Mouse (Mus musculus) MEL (cell line): Measurements from ENCODE around the gene Tesmin. TPM values are rescaled to one million over a fixed set of nuclear protein-coding genes. Genes with fewer than 3 reads are reported as not detected.

Experiments
- DNase-seq: peaks from one replicate; pipeline ENCODE4 v3.0.0; 2011; ENCODE audit warnings: low read depth, low spot score
- H3K27ac ChIP-seq: 2 replicates; pipeline ENCODE4 v1.5.1; 2012; ENCODE audit warnings: low read depth, mild to moderate bottlenecking, control low read depth, low read length, moderate library complexity; ENCODE audit not compliant: control insufficient read depth
- H3K27me3 ChIP-seq, 2 experiments: fragments of 150-350 bp in 1 of 2; sonication (generic) in 1 of 2; 2 replicates each; pipeline ENCODE4 v1.6.1; 2012; ENCODE audit warnings: low read length in 2 of 2, mild to moderate bottlenecking in 2 of 2, improper control_type of control experiment in 1 of 2, moderate library complexity in 1 of 2; ENCODE audit not compliant: insufficient read depth in 2 of 2, control insufficient read depth in 1 of 2
- H3K36me3 ChIP-seq, 2 experiments: 2 replicates each; pipeline ENCODE4 v1.6.1; 2012 to 2014; ENCODE audit warnings: low read length in 2 of 2, improper control_type of control experiment in 1 of 2, inconsistent platforms in 1 of 2, mild to moderate bottlenecking in 1 of 2; ENCODE audit not compliant: insufficient read depth in 2 of 2, control insufficient read depth in 1 of 2
- H3K4me1 ChIP-seq, 2 experiments: fragments of 150-350 bp in 1 of 2; sonication (generic) in 1 of 2; 2 replicates each; pipeline ENCODE4 v1.6.1; 2012; ENCODE audit warnings: low read length in 2 of 2, improper control_type of control experiment in 1 of 2, mild to moderate bottlenecking in 1 of 2; ENCODE audit not compliant: insufficient read depth in 2 of 2, control insufficient read depth in 1 of 2
- H3K4me3 ChIP-seq, 2 experiments: fragments of 150-350 bp in 1 of 2; sonication (generic) in 1 of 2; 2 replicates each; pipeline ENCODE4 v1.5.1; 2012; ENCODE audit warnings: low read depth in 2 of 2, low read length in 2 of 2, mild to moderate bottlenecking in 2 of 2, moderate library complexity in 2 of 2, control low read depth in 1 of 2, improper control_type of control experiment in 1 of 2; ENCODE audit not compliant: control insufficient read depth in 1 of 2, insufficient read depth in 1 of 2
- H3K79me2 ChIP-seq: 2 replicates; pipeline ENCODE4 v1.6.1; 2012; ENCODE audit warnings: mild to moderate bottlenecking, low read length, moderate library complexity; ENCODE audit not compliant: control insufficient read depth, poor library complexity, insufficient read depth
- H3K9ac ChIP-seq: 2 replicates; pipeline ENCODE4 v1.6.1; 2012; ENCODE audit warnings: low read depth, mild to moderate bottlenecking, control low read depth, low read length, moderate library complexity; ENCODE audit not compliant: control insufficient read depth, poor library complexity, severe bottlenecking
- H3K9me3 ChIP-seq: fragments of 150-350 bp; sonication (generic); replicated peaks from 2 replicates; pipeline ENCODE4 v1.6.1; 2012; ENCODE audit warnings: mild to moderate bottlenecking, low read length, improper control_type of control experiment, moderate library complexity; ENCODE audit not compliant: insufficient read depth
- BHLHE40 ChIP-seq: IDR thresholded peaks from 2 replicates; pipeline ENCODE4 v1.6.1; 2012; ENCODE audit warnings: low read depth, mild to moderate bottlenecking, inconsistent platforms, low read length, improper control_type of control experiment, borderline replicate concordance
- CHD2 ChIP-seq: IDR thresholded peaks from 2 replicates; pipeline ENCODE4 v1.6.1; 2011; ENCODE audit warnings: low read length, improper control_type of control experiment
- ELF1 ChIP-seq: IDR thresholded peaks from 2 replicates; pipeline ENCODE4 v1.6.1; 2014; ENCODE audit warnings: low read depth, mild to moderate bottlenecking, inconsistent platforms, low read length, improper control_type of control experiment, moderate library complexity
- EP300 ChIP-seq, 2 experiments: IDR thresholded peaks; 2 replicates each; pipeline ENCODE4 v1.6.1; 2011; ENCODE audit warnings: improper control_type of control experiment in 2 of 2, low read length in 2 of 2, low read depth in 1 of 2, mild to moderate bottlenecking in 1 of 2
- ETS1 ChIP-seq: IDR thresholded peaks from 2 replicates; pipeline ENCODE4 v1.6.1; 2012; ENCODE audit warnings: low read depth, mild to moderate bottlenecking, inconsistent platforms, low read length, improper control_type of control experiment, moderate library complexity
- GATA1 ChIP-seq: IDR thresholded peaks from 2 replicates; pipeline ENCODE4 v1.6.1; 2011; ENCODE audit warnings: low read depth, low read length, improper control_type of control experiment
- MAFK ChIP-seq: IDR thresholded peaks from 2 replicates; pipeline ENCODE4 v1.6.1; 2011; ENCODE audit warnings: low read depth, mild to moderate bottlenecking, low read length, improper control_type of control experiment, borderline replicate concordance
- MAX ChIP-seq: IDR thresholded peaks from 2 replicates; pipeline ENCODE4 v1.6.1; 2011; ENCODE audit warnings: low read length, improper control_type of control experiment
- MAZ ChIP-seq: IDR thresholded peaks from 2 replicates; pipeline ENCODE4 v1.6.1; 2012; ENCODE audit warnings: low read depth, mild to moderate bottlenecking, inconsistent platforms, low read length, improper control_type of control experiment
- MEF2A ChIP-seq: IDR thresholded peaks from 2 replicates; pipeline ENCODE4 v1.6.1; 2014; ENCODE audit warnings: low read depth, mild to moderate bottlenecking, inconsistent platforms, low read length, improper control_type of control experiment; ENCODE audit not compliant: poor library complexity, insufficient replicate concordance, severe bottlenecking; ENCODE audit errors: extremely low read depth
- MXI1 ChIP-seq: IDR thresholded peaks from 2 replicates; pipeline ENCODE4 v1.6.1; 2011; ENCODE audit warnings: mild to moderate bottlenecking, low read depth, low read length, improper control_type of control experiment
- MYB ChIP-seq: IDR thresholded peaks from 2 replicates; pipeline ENCODE4 v1.6.1; 2011; ENCODE audit warnings: mild to moderate bottlenecking, low read depth, low read length, improper control_type of control experiment
- MYC ChIP-seq: IDR thresholded peaks from 2 replicates; pipeline ENCODE4 v1.6.1; 2011; ENCODE audit warnings: low read depth, mild to moderate bottlenecking, low read length, improper control_type of control experiment, moderate library complexity
- NRF1 ChIP-seq: IDR thresholded peaks from 2 replicates; pipeline ENCODE4 v1.6.1; 2014; ENCODE audit warnings: low read depth, mild to moderate bottlenecking, inconsistent platforms, low read length, improper control_type of control experiment, moderate library complexity; ENCODE audit not compliant: poor library complexity, insufficient read depth, severe bottlenecking
- POLR2AphosphoS5 ChIP-seq: IDR thresholded peaks from 2 replicates; pipeline ENCODE4 v1.6.1; 2012; ENCODE audit warnings: low read depth, borderline replicate concordance, mild to moderate bottlenecking, inconsistent platforms, low read length, moderate library complexity, mixed read lengths
- SIN3A ChIP-seq: IDR thresholded peaks from 2 replicates; pipeline ENCODE4 v1.6.1; 2012; ENCODE audit warnings: low read length, improper control_type of control experiment, inconsistent platforms
- SMC3 ChIP-seq: IDR thresholded peaks from 2 replicates; pipeline ENCODE4 v1.6.1; 2011; ENCODE audit warnings: low read depth, low read length, improper control_type of control experiment
- TAL1 ChIP-seq: IDR thresholded peaks from 2 replicates; pipeline ENCODE4 v1.6.1; 2012; ENCODE audit warnings: mild to moderate bottlenecking, inconsistent platforms, low read length, moderate library complexity, mixed read lengths
- TBP ChIP-seq: IDR thresholded peaks from 2 replicates; pipeline ENCODE4 v1.8.0; 2011; ENCODE audit warnings: low read depth, low read length, improper control_type of control experiment
- TCF12 ChIP-seq: IDR thresholded peaks from 2 replicates; pipeline ENCODE4 v1.6.1; 2014; ENCODE audit warnings: low read depth, mild to moderate bottlenecking, inconsistent platforms, low read length, improper control_type of control experiment, moderate library complexity
- UBTF ChIP-seq: IDR thresholded peaks from 2 replicates; pipeline ENCODE4 v1.6.1; 2012; ENCODE audit warnings: low read depth, mild to moderate bottlenecking, inconsistent platforms, low read length, improper control_type of control experiment, moderate library complexity, borderline replicate concordance; ENCODE audit not compliant: insufficient read depth
- ZC3H11A ChIP-seq: IDR thresholded peaks from 2 replicates; pipeline ENCODE4 v1.6.1; 2012; ENCODE audit warnings: low read depth, mild to moderate bottlenecking, inconsistent platforms, low read length, improper control_type of control experiment
- ZKSCAN1 ChIP-seq: IDR thresholded peaks from 2 replicates; pipeline ENCODE4 v1.6.1; 2012; ENCODE audit warnings: low read depth, mild to moderate bottlenecking, inconsistent platforms, low read length, improper control_type of control experiment, moderate library complexity
- ZMIZ1 ChIP-seq: IDR thresholded peaks from 2 replicates; pipeline ENCODE4 v1.6.1; 2012; ENCODE audit warnings: low read depth, mild to moderate bottlenecking, inconsistent platforms, low read length, improper control_type of control experiment, moderate library complexity
- ZNF384 ChIP-seq: IDR thresholded peaks from 2 replicates; pipeline ENCODE4 v1.6.1; 2012; ENCODE audit warnings: low read depth, mild to moderate bottlenecking, inconsistent platforms, low read length, improper control_type of control experiment
- polyA plus RNA-seq, 2 experiments: library from polyadenylated mRNA; stranded (reverse) in 1 of 2; unstranded in 1 of 2; fragments of >175 nt in 1 of 2; fragments of >200 nt in 1 of 2; gene quantifications; 2 replicates each; pipeline versions ENCODE4 v1.2.1 to v1.2.4; 2012; ENCODE audit warnings: low replicate concordance in 2 of 2, low read depth in 1 of 2; ENCODE audit not compliant: insufficient read length in 2 of 2, insufficient read depth in 1 of 2, missing spikeins in 1 of 2
- total RNA-seq: library from RNA; depleted of rRNA; stranded (reverse); fragments of 300-350 nt; gene quantifications from 2 replicates; pipeline ENCODE4 v1.2.3, GENCODE M21; 2012

The Tesmin gene
- total and polyA plus RNA-seq, 3 experiments, result 2.1 to 2.2 TPM; not detected in 1

DNA sequence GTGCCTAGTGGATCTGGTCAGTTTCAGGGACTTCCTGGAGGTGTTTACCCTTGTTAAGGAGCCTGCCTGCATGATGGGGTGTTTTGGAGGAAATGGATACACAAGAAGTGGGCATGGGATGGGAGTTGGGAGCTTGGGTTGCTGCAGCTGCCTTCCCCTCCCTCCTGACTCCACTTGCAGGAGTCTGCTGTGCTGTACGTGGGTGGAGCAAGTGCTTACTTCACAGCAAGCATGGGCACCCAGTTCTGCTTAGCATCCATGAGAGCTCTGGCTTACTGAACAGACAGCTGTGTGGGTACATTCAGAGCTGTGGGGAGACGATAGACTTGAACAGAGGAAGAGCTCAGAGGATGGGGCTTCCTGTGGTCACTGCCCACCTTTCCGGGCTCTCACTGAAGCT, 47.6 kb upstream of the Tesmin start:
- Histone ChIP-seq H3K9ac (no peak overlapping the region), H3K27ac (no peak overlapping the region), H3K4me1 (no peaks in the 10 kb centered on the region; a peak in 1 of 4 replicates), H3K9me3 (no peaks in the 10 kb centered on the region), H3K79me2 (no peaks in the 10 kb centered on the region), H3K36me3 (no peaks in the 10 kb centered on the region), H3K27me3 (no peaks in the 10 kb centered on the region), H3K4me3 (no peak overlapping the region)
- TF ChIP-seq UBTF, result no peak
- no peak for TF ChIP-seq MXI1
- no peak for TF ChIP-seq GATA1
- no peak for TF ChIP-seq ZMIZ1
- no peak for TF ChIP-seq MAX
- TF ChIP-seq ZNF384, result no peak
- no peak for TF ChIP-seq POLR2AphosphoS5
- no peak for TF ChIP-seq MAFK
- no peak for TF ChIP-seq MYB
- TF ChIP-seq MEF2A, result no peak
- no peak for TF ChIP-seq SMC3
- no peak for TF ChIP-seq MAZ
- TF ChIP-seq ZKSCAN1, result no peak
- TF ChIP-seq BHLHE40, result no peak
- no peak for TF ChIP-seq NRF1
- no peak for TF ChIP-seq ETS1
- no peak for TF ChIP-seq ZC3H11A
- TF ChIP-seq TAL1, result no peak
- no peak for DNase-seq

GRCm38 (mm10) chr19:3343929-3344328, 44.7 kb upstream of the Tesmin start:
- H3K27ac ChIP-seq, result no peak overlapping the region
- H3K79me2 ChIP-seq, result no peaks in the 10 kb centered on the region
- no peak overlapping the region for H3K9ac ChIP-seq
- no peaks in the 10 kb centered on the region for H3K27me3 ChIP-seq
- H3K4me3 ChIP-seq, result no peak overlapping the region
- TF ChIP-seq MYC (no peak), SIN3A (no peak), TCF12 (no peak), ZMIZ1 (no peak), NRF1 (no peak), UBTF (no peak), TBP (no peak), ZKSCAN1 (no peak), TAL1 (no peak), MAX (no peak), GATA1 (no peak), EP300 (IDR thresholded peaks at IDR 0.05; ENCODE audit: low read depth in 1 of 2, low read length in 2 of 2) (no peak), ELF1 (no peak), CHD2 (no peak), MAFK (no peak), ZC3H11A (no peak)
- H3K9me3 ChIP-seq, result no peaks in the 10 kb centered on the region
- no peak for DNase-seq
- H3K4me1 ChIP-seq, result no peaks in the 10 kb centered on the region; a peak in 1 of 4 replicates
- no peaks in the 10 kb centered on the region for H3K36me3 ChIP-seq
